Mouse (Mus musculus) layer of hippocampus, adult 9-11 months (tissue): ENCODE measurements at regions not wholly inside any gene's neighbourhood (a gene's known extent, or its start where the extent isn't known, plus 50 kb on each side); places are given as distances from the start of the nearest gene placed in this dataset.
"Not testable (repeated sequence)": the region's sequence is repeated elsewhere in the genome, so short reads cannot be mapped to it uniquely, and the experiment has no call there.

Source experiments
- DNase-seq: peaks from one replicate; pipeline ENCODE4 v3.0.0; 2022

GRCm38 (mm10) chr13:75484252-75484651, 222.3 kb upstream of the Ell2 start:
- DNase-seq, result not testable (repeated sequence)

GRCm38 (mm10) chr13:75501530-75501929, 205.0 kb upstream of the Ell2 start:
- no peak for DNase-seq

- DNase-seq, result no peak
Observed at GRCm38 (mm10) chr13:75503394-75503793, 203.2 kb upstream of the Ell2 start.

GRCm38 (mm10) chr13:75514315-75515020, 192.1 kb upstream of the Ell2 start:
- no peak for DNase-seq

GRCm38 (mm10) chr13:75523293-75524278, 183.0 kb upstream of the Ell2 start:
- no peak for DNase-seq

- DNase-seq, result no peak
Observed at GRCm38 (mm10) chr13:75524481-75524880, 182.1 kb upstream of the Ell2 start.

GRCm38 (mm10) chr13:75531566-75531965, 175.0 kb upstream of the Ell2 start:
- no peak for DNase-seq

GRCm38 (mm10) chr13:75541446-75541845, 165.1 kb upstream of the Ell2 start:
- DNase-seq, result no peak

- DNase-seq, result peak; percentile 10
Observed at GRCm38 (mm10) chr13:75542253-75542945, 164.2 kb upstream of the Ell2 start.

- DNase-seq, result no peak
Observed at GRCm38 (mm10) chr13:75542946-75543327, 163.6 kb upstream of the Ell2 start.

- no peak for DNase-seq
Observed at GRCm38 (mm10) chr13:75543595-75543994, 163.0 kb upstream of the Ell2 start.

GRCm38 (mm10) chr13:75544728-75545127, 161.8 kb upstream of the Ell2 start:
- DNase-seq, result no peak

GRCm38 (mm10) chr13:75547791-75548190, 158.8 kb upstream of the Ell2 start:
- DNase-seq, result no peak

- no peak for DNase-seq
Observed at GRCm38 (mm10) chr13:75578971-75579370, 127.6 kb upstream of the Ell2 start.

- DNase-seq, result no peak
Observed at GRCm38 (mm10) chr13:75590836-75591235, 115.7 kb upstream of the Ell2 start.

GRCm38 (mm10) chr13:75596856-75597255, 109.7 kb upstream of the Ell2 start:
- no peak for DNase-seq

GRCm38 (mm10) chr13:75598186-75598585, 108.4 kb upstream of the Ell2 start:
- no peak for DNase-seq

GRCm38 (mm10) chr13:75598675-75599074, 107.9 kb upstream of the Ell2 start:
- no peak for DNase-seq

- no peak for DNase-seq
Observed at GRCm38 (mm10) chr13:75623229-75623628, 83.3 kb upstream of the Ell2 start.

GRCm38 (mm10) chr13:75627405-75627804, 79.2 kb upstream of the Ell2 start:
- no peak for DNase-seq

GRCm38 (mm10) chr13:75631048-75631447, 75.5 kb upstream of the Ell2 start:
- no peak for DNase-seq

GRCm38 (mm10) chr13:75647513-75647912, 59.0 kb upstream of the Ell2 start:
- no peak for DNase-seq

GRCm38 (mm10) chr13:75651941-75652340, 54.6 kb upstream of the Ell2 start:
- DNase-seq, result no peak
